Mouse (Mus musculus) heart, adult 2 months (tissue): ENCODE results near the gene Pde11a.

Experiments used
- CTCF ChIP-seq: fragments of 200-600 bp; IDR thresholded peaks from 2 replicates; pipeline ENCODE4 v1.8.1; 2022; ENCODE audit warnings: antibody characterized with exemption, mild to moderate bottlenecking, moderate library complexity
- POLR2A ChIP-seq: fragments of 200-500 bp; IDR thresholded peaks from 2 replicates; pipeline ENCODE4 v1.6.1; 2011; ENCODE audit warnings: mild to moderate bottlenecking, low read depth, low read length, control low read depth; ENCODE audit not compliant: insufficient read depth

DNA sequence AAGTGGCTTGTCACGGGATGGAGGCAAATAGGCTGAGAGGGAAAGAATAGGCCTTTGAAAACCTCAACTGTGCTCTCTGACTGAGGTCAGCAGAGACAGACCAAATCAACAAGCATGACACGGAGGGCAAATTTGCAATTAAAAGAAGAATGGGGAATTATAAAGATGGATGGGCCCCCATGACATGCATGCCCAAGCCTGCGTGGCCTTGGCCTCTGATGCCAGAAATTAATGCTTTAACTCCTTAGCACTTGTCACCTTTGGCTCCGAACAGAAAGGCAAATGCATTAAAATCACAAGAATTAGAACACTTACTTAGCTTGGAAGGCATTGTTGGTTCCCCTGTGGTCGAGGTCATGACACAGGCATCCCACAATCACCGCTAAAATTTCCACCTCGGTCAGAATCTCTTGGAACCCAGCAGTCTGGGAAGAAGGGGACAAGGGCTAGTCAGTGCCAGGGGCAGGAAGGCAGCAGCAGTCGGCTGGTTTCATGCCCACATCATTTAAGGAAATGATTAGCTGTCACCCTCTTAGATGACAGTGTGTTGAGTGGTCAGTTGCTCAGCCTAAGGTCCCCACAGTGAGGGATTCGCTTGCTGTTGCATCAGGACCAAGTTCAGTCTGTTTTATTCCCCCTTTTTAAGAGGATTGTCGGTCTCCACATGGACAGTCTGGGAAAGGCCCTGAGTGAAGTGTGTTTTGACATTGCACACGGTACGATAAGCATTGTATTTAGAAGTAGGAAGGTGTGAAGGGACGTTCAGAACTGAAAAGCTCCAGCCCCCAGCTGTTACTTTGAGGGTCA, 279.7 kb downstream of the Pde11a start:
- TF ChIP-seq CTCF (no peak), POLR2A (no peak)
